In the genomic region with DNA sequence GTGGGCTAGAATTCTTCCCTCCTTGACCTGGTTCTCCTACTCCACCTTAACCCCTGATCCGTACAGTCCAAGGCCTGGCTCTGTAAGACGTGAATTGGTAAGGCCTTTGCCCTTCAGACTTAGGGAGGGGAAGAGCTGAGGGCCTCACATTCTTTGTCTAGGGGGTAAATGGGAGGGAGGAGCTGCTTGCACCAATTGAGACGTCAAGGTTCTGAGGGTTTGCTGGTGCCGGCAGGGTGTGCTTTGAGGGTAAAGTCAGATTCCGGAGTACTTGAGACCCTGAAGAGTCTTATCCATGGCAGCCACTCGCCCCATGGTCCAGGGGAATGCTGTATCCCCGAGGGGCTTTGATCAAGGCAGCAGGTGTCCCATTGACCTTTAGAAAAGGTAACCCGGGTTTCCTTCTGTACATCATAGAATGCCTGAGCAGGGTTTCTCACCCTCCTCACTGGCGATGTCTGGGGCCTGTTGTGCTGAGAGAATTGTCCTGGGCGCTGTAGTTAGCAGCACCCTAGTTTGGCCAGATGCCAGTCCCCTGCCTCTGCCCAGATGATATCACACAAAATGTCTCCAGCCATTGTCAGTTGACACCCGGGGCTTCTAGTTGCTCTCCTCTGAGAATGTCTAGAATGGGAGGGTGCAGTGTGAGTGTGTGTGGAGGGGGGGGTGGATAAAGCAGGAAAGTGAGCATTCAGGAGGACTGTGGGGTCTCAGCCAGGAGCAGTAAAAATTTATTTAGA, we compare ENCODE assay signal across 15 mouse cellular contexts. TPM values are rescaled to one million over a fixed set of nuclear protein-coding genes. Genes with fewer than 3 reads are reported as not detected.
DNase-seq lines count a peak whose midpoint lies in the region; ATAC-seq and TF ChIP-seq lines count a peak whose summit lies in the region.
"Had no signal": no experiment of that assay in that cellular context is flagged by ENCODE, and none has a peak within 500 bp of the region (broad histone marks: within the 10 kb centered on the region; RNA-seq: fewer than 3 reads in every experiment).

No protein-coding gene starts in this region.

- H3K9ac ChIP-seq in lung, embryonic 16.5 days (ENCODE audit: low read length), result no peak overlapping the region
- H3K9ac ChIP-seq in kidney, postnatal 0 days (ENCODE audit: low read depth, low read length), result no peak overlapping the region
- peak overlapping the region; percentile 43; the same call in 1 of the 2 replicates for H3K9ac ChIP-seq in stomach, embryonic 16.5 days (ENCODE audit: low read length)
- H3K9ac ChIP-seq: embryonic facial prominence, embryonic 15.5 days had no signal

- H3K27ac ChIP-seq in lung, embryonic 16.5 days (ENCODE audit: low read length), result peak overlapping the region; percentile 84
- H3K27ac ChIP-seq in kidney, postnatal 0 days, result peak overlapping the region; percentile 92
- H3K27ac ChIP-seq in stomach, embryonic 16.5 days (ENCODE audit: low read length), result peak overlapping the region; percentile 92
- H3K27ac ChIP-seq: embryonic facial prominence, embryonic 15.5 days; left cerebral cortex, adult 2 months had no signal

- H3K4me1 ChIP-seq in lung, embryonic 16.5 days (replicated peaks; ENCODE audit: control insufficient read depth, insufficient read depth, low read length), result peaks cover 70% of the 10 kb centered on the region
- H3K4me1 ChIP-seq in kidney, postnatal 0 days (replicated peaks; ENCODE audit: insufficient read depth, low read length), result peaks cover 57% of the 10 kb centered on the region
- peaks cover 57% of the 10 kb centered on the region for H3K4me1 ChIP-seq in stomach, embryonic 16.5 days (ENCODE audit: control insufficient read depth, insufficient read depth, low read length)

- H3K4me2 ChIP-seq in lung, embryonic 16.5 days (ENCODE audit: low read depth, low read length), result no peak overlapping the region
- no peak overlapping the region for H3K4me2 ChIP-seq in kidney, postnatal 0 days (ENCODE audit: low read length)
- H3K4me2 ChIP-seq in stomach, embryonic 16.5 days (ENCODE audit: low read depth, low read length), result peak overlapping the region; percentile 8; the same call in 1 of the 2 replicates
- H3K4me2 ChIP-seq: embryonic facial prominence, embryonic 15.5 days had no signal

- ATAC-seq in lung, embryonic 16.5 days (ENCODE audit: low read depth), result peak; percentile 69
- ATAC-seq in kidney, postnatal 0 days (replicated peaks; ENCODE audit: low FRiP score, low read depth), result no peak
- ATAC-seq in stomach, embryonic 16.5 days (ENCODE audit: insufficient read depth, low FRiP score), result no peak

- H3K4me3 ChIP-seq in lung, embryonic 16.5 days (ENCODE audit: low read length), result no peak overlapping the region
- no peak overlapping the region for H3K4me3 ChIP-seq in kidney, postnatal 0 days (replicated peaks; ENCODE audit: low read depth, low read length)
- H3K4me3 ChIP-seq in stomach, embryonic 16.5 days (replicated peaks; ENCODE audit: low read length), result no peak overlapping the region
- H3K4me3 ChIP-seq: embryonic facial prominence, embryonic 15.5 days; left cerebral cortex, adult 2 months; megakaryocyte, embryonic 14.5 days had no signal

- no peaks in the 10 kb centered on the region for H3K36me3 ChIP-seq in lung, embryonic 16.5 days (ENCODE audit: control insufficient read depth, insufficient read depth, low read length)
- no peaks in the 10 kb centered on the region for H3K36me3 ChIP-seq in kidney, postnatal 0 days (ENCODE audit: insufficient read depth, low read length)
- no peaks in the 10 kb centered on the region for H3K36me3 ChIP-seq in stomach, embryonic 16.5 days (ENCODE audit: control insufficient read depth, insufficient read depth, low read length)
- H3K36me3 ChIP-seq: embryonic facial prominence, embryonic 15.5 days had no signal

- H3K9me3 ChIP-seq in lung, embryonic 16.5 days (ENCODE audit: control insufficient read depth, low read length), result no peaks in the 10 kb centered on the region
- H3K9me3 ChIP-seq in kidney, postnatal 0 days (replicated peaks; ENCODE audit: low read length), result no peaks in the 10 kb centered on the region
- H3K9me3 ChIP-seq in stomach, embryonic 16.5 days (replicated peaks; ENCODE audit: control insufficient read depth, low read length), result no peaks in the 10 kb centered on the region
- H3K9me3 ChIP-seq: embryonic facial prominence, embryonic 15.5 days; megakaryocyte, embryonic 14.5 days had no signal

- no peak for TF ChIP-seq CTCF in kidney, postnatal 0 days (IDR thresholded peaks at IDR 0.05; ENCODE audit: low read depth)

- H3K27me3 ChIP-seq in lung, embryonic 16.5 days (ENCODE audit: control insufficient read depth, insufficient read depth, low read depth, low read length), result no peaks in the 10 kb centered on the region
- no peaks in the 10 kb centered on the region for H3K27me3 ChIP-seq in kidney, postnatal 0 days (ENCODE audit: insufficient read depth, low read length)
- H3K27me3 ChIP-seq in stomach, embryonic 16.5 days (ENCODE audit: control insufficient read depth, insufficient read depth, low read length), result no peaks in the 10 kb centered on the region

- peak; percentile 12 for DNase-seq in gastrocnemius, postnatal 10 days
- no peak for DNase-seq in gastrocnemius, adult 18-20 months (ENCODE audit: low spot score)
- DNase-seq in lung, postnatal 25 days (ENCODE audit: low spot score), result no peak
- no peak for DNase-seq in kidney, postnatal 0 days (ENCODE audit: low spot score)
- no peak for DNase-seq in layer of hippocampus, adult 9-10 months (ENCODE audit: low spot score)
- no peak for DNase-seq in spleen, postnatal 10 days (ENCODE audit: low spot score in 2 of 2)
- DNase-seq: liver; right cerebral cortex, postnatal 4 days; thymus, adult 2 months had no signal

- 37% methylated on average over 11 of the region's 11 CpGs for WGBS in lung, embryonic 16.5 days
- 40% methylated on average over 11 of the region's 11 CpGs for WGBS in kidney, postnatal 0 days
- 48% methylated on average over 11 of the region's 11 CpGs for WGBS in stomach, embryonic 16.5 days

RNA-seq across cellular contexts. Expression of a gene that starts 13.0 kb away (rescaled TPM):
- total RNA-seq in gastrocnemius, postnatal 10 days (2021), result 10 to 100 TPM; 16.5 to 17.4 TPM
- total RNA-seq in gastrocnemius, adult 18-20 months (2021), result 1 to 10 TPM; 6.3 to 8.1 TPM
- 45.0 and 58.7 TPM in 2 replicates for polyA plus RNA-seq in lung, embryonic 16.5 days (2015; fragmentation: Nextera tagmentation; extraction: Ambion mirVana)
- 54.5 and 61.2 TPM in 2 replicates for polyA plus RNA-seq in kidney, postnatal 0 days (2015; fragmentation: Nextera tagmentation; extraction: Ambion mirVana)
- 65.6 and 75.3 TPM in 2 replicates for polyA plus RNA-seq in stomach, embryonic 16.5 days (2015; fragmentation: Nextera tagmentation; extraction: Ambion mirVana)

RNA-seq across cellular contexts. Expression of a gene that starts 21.4 kb away (rescaled TPM):
- total RNA-seq in gastrocnemius, postnatal 10 days (2021), result not detected
- total RNA-seq in gastrocnemius, adult 18-20 months (2021), result not detected
- 0.83 and 2.0 TPM in 2 replicates for polyA plus RNA-seq in lung, embryonic 16.5 days (2015; fragmentation: Nextera tagmentation; extraction: Ambion mirVana)
- 16.5 and 17.6 TPM in 2 replicates for polyA plus RNA-seq in kidney, postnatal 0 days (2015; fragmentation: Nextera tagmentation; extraction: Ambion mirVana)
- polyA plus RNA-seq in stomach, embryonic 16.5 days (2015; fragmentation: Nextera tagmentation; extraction: Ambion mirVana), result 20.8 and 21.1 TPM in 2 replicates
- total RNA-seq: adrenal gland, adult 18-20 months had no signal

RNA-seq across cellular contexts. Expression of a gene that starts 22.3 kb away (rescaled TPM):
- 10 to 100 TPM; 10.3 to 11.1 TPM for total RNA-seq in gastrocnemius, postnatal 10 days (2021)
- 1 to 10 TPM; 5.0 to 6.5 TPM for total RNA-seq in gastrocnemius, adult 18-20 months (2021)
- polyA plus RNA-seq in lung, embryonic 16.5 days (2015; fragmentation: Nextera tagmentation; extraction: Ambion mirVana), result 36.9 and 38.1 TPM in 2 replicates
- 34.7 and 36.2 TPM in 2 replicates for polyA plus RNA-seq in kidney, postnatal 0 days (2015; fragmentation: Nextera tagmentation; extraction: Ambion mirVana)
- 26.4 and 28.1 TPM in 2 replicates for polyA plus RNA-seq in stomach, embryonic 16.5 days (2015; fragmentation: Nextera tagmentation; extraction: Ambion mirVana)

RNA-seq across cellular contexts. Expression of a gene that starts 23.4 kb away (rescaled TPM):
- 10 to 100 TPM; 16.8 to 22.7 TPM for total RNA-seq in gastrocnemius, postnatal 10 days (2021)
- 10 to 100 TPM; 13.1 to 18.2 TPM for total RNA-seq in gastrocnemius, adult 18-20 months (2021)
- 21.6 and 22.0 TPM in 2 replicates for polyA plus RNA-seq in lung, embryonic 16.5 days (2015; fragmentation: Nextera tagmentation; extraction: Ambion mirVana)
- 14.2 and 14.4 TPM in 2 replicates for polyA plus RNA-seq in kidney, postnatal 0 days (2015; fragmentation: Nextera tagmentation; extraction: Ambion mirVana)
- polyA plus RNA-seq in stomach, embryonic 16.5 days (2015; fragmentation: Nextera tagmentation; extraction: Ambion mirVana), result 14.9 and 16.8 TPM in 2 replicates
